Mouse (Mus musculus): ENCODE data around the gene Mical3. TPM values are rescaled to one million over a fixed set of nuclear protein-coding genes. Genes with fewer than 3 reads are reported as not detected.
A peak's percentile ranks its signal among the peaks of the same experiment; 100 is the strongest.
"Not testable (repeated sequence)": the region's sequence is repeated elsewhere in the genome, so short reads cannot be mapped to it uniquely, and the experiment has no call there.

Gene Mical3
- polyA plus RNA-seq, 1 experiment from 2014 or later = 9.8 TPM

DNA sequence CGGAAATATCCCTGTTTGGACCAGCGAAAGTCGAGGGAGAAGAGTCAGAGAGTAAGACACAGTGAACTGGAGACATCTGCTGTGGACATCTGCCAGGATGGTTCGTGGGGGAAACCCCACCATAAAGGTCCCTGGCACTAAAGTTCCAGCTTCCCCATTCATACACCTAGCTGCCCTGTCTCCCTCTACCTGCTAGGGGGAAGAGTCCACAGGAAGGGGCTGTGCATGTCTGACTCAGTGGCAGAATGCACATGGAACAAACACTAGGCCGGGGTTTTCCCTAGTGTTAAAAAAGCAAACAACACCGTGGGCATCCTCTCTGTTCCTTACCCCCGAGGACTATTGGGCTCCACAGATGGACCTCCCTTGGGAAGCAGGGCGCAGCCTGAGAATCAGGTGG, 217.0 kb downstream of the Mical3 start:
- no peak for DNase-seq (ENCODE audit: low spot score)
- Histone ChIP-seq H3K9me3 (replicated peaks) (no peaks in the 10 kb centered on the region), H3K4me3 (no peak overlapping the region), H3K27ac (no peak overlapping the region), H3K4me1 (peaks cover 20% of the 10 kb centered on the region), H3K27me3 (ENCODE audit: low read depth, poor library complexity, severe bottlenecking) (peaks cover 21% of the 10 kb centered on the region), H3K36me3 (no peaks in the 10 kb centered on the region)
- 86% methylated on average over 8 of the region's 8 CpGs for WGBS

DNA sequence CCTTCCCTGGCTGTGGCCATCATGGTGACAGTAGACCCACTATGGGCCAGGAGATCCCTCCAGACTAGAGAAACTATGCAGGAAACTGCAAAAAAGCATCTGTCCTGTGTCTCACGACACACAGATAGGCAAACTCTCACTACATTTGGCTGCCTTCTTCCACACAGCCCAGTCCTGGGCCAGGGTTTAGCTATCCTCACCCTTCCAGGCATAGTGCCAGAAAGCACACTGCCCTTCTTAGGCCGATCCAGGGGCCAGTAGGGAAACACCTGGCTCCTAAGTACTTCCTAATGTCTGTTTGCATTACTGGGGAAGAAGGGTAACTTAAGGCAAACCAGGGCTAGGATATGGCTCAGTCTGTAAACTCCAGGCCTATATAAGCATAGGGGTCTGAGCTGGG, 217.9 kb downstream of the Mical3 start:
- Histone ChIP-seq H3K4me1 (peaks cover 20% of the 10 kb centered on the region), H3K27ac (no peak overlapping the region), H3K4me3 (no peak overlapping the region), H3K36me3 (no peaks in the 10 kb centered on the region), H3K27me3 (ENCODE audit: low read depth, poor library complexity, severe bottlenecking) (peaks cover 21% of the 10 kb centered on the region), H3K9me3 (replicated peaks) (no peaks in the 10 kb centered on the region)
- no peak for DNase-seq (ENCODE audit: low spot score)
- WGBS = 65% methylated on average over 2 of the region's 2 CpGs

DNA sequence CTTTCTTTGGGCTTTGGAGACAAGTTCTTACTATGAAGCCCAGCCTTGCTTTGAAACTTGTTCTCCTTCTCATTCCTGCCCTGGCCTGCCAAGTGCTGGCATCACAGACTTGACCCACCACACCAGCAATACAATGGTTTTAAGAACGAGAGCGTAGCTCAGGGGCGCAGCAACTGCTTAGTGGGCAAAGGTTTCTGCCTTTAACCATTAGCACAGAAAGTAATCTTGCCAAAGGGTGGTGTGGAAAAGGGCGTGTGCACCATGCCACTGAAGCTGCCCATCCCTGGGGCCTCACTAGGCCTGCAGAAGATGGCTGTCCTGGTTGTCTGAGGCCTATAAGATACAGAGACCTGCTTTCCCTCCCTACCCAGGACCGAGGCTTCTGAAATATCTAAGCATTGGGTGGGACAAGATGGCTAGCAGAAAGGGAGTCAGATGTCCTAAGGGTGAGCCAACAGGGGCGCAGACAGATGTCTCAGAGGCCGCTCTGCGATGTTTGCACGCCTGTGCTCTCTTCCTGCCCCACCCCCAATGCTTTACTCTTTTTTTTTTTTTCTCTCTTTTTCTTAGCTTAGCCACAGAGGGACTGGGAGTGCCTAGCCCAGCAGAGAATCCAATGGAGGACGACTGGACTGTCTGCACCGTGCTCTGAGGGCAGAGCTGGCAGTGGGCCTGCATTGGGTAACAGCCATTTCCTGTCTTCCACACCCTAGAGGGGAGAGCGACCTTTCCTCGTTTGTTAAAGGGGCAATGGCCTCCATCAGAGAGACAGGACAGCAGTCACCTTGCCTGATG, 219.4 kb downstream of the Mical3 start:
- no peaks in the 10 kb centered on the region for H3K36me3 ChIP-seq
- H3K27me3 ChIP-seq (ENCODE audit: low read depth, poor library complexity, severe bottlenecking) = peaks cover 21% of the 10 kb centered on the region
- no peak overlapping the region for H3K27ac ChIP-seq
- 83% methylated on average over 13 of the region's 13 CpGs for WGBS
- H3K4me3 ChIP-seq = no peak overlapping the region
- no peaks in the 10 kb centered on the region for H3K9me3 ChIP-seq (replicated peaks)
- H3K4me1 ChIP-seq = peaks cover 17% of the 10 kb centered on the region
- no peak for DNase-seq (ENCODE audit: low spot score)

DNA sequence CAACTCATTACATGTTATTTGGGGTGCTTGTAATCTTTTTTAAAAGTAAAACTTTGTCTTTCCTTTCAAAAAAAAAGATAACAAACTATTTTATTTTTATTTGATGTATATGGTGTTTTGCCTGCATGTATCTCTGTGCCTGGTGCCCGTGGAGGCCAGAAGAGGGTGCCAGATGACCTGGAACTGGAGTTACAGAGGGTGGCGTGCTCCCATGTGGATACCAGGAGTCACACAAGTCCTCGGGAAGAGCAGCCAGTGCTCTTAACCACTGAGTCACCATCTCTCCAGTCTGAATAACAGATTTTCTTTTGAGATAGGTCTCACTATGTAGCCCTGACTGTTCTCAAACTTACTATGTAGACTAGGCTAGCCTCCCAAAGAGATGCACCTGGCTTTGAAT, 221.3 kb downstream of the Mical3 start:
- H3K27ac ChIP-seq = no peak overlapping the region
- peaks cover 2% of the 10 kb centered on the region; the same call in 1 of the 2 replicates for H3K27me3 ChIP-seq (ENCODE audit: low read depth, poor library complexity, severe bottlenecking)
- H3K9me3 ChIP-seq (replicated peaks) = no peaks in the 10 kb centered on the region
- H3K4me3 ChIP-seq = no peak overlapping the region
- DNase-seq (ENCODE audit: low spot score) = no peak
- 81% methylated on average over 3 of the region's 3 CpGs for WGBS
- no peaks in the 10 kb centered on the region for H3K36me3 ChIP-seq
- 0 out of 2 replicates have a peak, but pooled peaks cover 3% of the 10 kb centered on the region for H3K4me1 ChIP-seq

DNA sequence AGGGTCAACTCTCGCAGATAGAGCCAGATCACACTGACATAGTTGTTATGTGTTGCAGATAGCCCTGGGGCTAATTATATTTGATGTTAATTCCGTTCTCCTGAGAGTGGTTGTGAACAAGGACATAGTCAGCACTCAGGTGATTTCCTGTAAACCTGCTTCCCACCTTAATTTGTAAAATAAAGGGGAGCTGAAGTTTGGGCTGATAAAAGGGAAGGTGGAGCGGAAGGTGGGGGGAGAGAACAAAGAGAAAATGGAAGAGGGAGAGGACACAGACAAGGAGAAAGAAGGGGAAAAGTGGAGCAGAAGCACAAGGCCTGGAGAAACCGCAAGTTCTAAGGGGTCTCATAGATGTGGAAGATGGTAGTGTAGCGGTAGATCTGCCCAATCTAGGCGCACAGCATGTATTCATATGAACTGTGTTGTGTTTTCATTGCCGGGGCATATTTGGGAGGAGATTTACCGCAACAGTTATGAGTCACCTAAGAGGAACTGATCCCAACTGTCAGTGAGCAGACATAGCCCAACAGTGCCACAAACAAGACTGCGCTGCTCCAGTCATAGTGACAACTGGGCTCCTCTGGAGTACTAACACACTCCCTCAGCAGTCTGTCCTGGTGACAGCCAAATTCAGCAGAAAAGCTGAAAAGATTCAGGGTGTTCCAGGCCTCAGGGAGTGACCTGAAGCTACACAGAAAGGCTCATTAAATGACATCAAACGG, 222.8 kb downstream of the Mical3 start:
- H3K36me3 ChIP-seq; H3K27ac ChIP-seq; H3K27me3 ChIP-seq (ENCODE audit: low read depth, poor library complexity, severe bottlenecking); DNase-seq (ENCODE audit: low spot score); H3K4me3 ChIP-seq; H3K9me3 ChIP-seq (replicated peaks); H3K4me1 ChIP-seq: not testable (repeated sequence)
- 93% methylated on average over 10 of the region's 10 CpGs for WGBS

DNA sequence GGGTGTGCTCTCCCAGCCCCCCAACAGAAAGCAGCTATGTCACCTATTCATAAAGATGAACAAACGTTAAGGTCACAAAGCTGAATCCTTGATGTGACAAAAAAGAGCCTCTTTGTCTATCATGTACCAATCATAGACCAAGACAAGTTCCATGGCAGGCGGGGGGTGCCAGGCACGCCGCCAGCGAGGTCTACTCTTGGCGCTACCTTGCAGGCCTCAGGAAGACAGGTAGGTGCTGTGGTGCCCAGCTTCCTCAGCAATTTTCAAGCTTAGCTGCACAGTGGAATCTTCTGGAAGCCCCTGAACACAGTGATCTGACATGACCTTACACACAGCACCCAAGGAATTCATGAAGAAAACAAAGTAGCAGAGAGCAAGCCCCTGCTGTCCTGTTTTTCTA, 224.3 kb downstream of the Mical3 start:
- H3K4me1 ChIP-seq = no peaks in the 10 kb centered on the region
- H3K36me3 ChIP-seq = no peaks in the 10 kb centered on the region
- 92% methylated on average over 6 of the region's 6 CpGs for WGBS
- H3K9me3 ChIP-seq (replicated peaks) = no peaks in the 10 kb centered on the region
- no peak for DNase-seq (ENCODE audit: low spot score)
- no peak overlapping the region for H3K27ac ChIP-seq
- H3K4me3 ChIP-seq = no peak overlapping the region
- no peaks in the 10 kb centered on the region for H3K27me3 ChIP-seq (ENCODE audit: low read depth, poor library complexity, severe bottlenecking)

DNA sequence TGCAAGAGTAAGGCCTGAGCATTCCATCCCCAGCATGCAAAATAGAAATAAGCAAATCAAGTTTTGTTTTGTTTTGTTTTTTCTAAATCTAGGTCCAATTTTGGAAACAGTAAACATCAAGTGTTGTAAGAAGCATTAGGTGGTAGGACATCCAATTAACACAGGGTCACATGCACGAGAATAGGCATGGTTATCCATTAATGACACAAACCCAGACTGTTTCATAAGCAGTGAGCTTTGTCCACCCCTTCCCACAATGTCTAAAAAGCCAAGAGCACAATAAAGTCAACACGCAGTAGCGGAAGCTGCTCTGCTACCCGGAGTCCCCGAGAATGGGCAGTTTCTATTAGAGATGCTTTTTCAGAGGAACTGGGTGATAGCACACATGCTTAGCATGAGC, 225.7 kb downstream of the Mical3 start:
- WGBS = 90% methylated on average over 5 of the region's 5 CpGs

DNA sequence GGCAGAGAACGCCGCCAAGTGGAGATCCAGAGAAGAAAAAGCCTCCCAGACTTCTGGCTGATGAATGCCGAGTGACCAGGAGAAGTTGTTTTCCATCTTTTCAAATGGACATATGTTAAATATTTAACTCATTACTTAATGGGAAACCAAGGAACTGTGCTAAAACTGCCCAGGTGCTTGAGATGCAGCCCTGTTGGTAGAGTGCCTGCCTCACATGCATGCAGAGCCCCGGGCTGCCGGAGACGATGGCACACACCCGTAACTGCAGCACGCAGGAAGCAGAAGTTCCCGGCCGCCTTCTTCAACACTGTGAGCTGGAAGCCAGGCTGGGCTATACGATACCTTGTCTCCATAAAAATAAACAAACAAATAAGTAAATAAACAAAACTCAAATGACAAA, 226.8 kb downstream of the Mical3 start:
- Histone ChIP-seq H3K27me3 (ENCODE audit: low read depth, poor library complexity, severe bottlenecking) (no peaks in the 10 kb centered on the region), H3K27ac (no peak overlapping the region), H3K36me3 (no peaks in the 10 kb centered on the region), H3K4me3 (no peak overlapping the region), H3K9me3 (replicated peaks) (no peaks in the 10 kb centered on the region), H3K4me1 (no peaks in the 10 kb centered on the region)
- DNase-seq (ENCODE audit: low spot score) = no peak
- WGBS = 90% methylated on average over 11 of the region's 11 CpGs

More for the DNA sequence above, 225.7 kb downstream of the Mical3 start:
- H3K36me3 ChIP-seq = no peaks in the 10 kb centered on the region
- no peak overlapping the region for H3K4me3 ChIP-seq
- no peaks in the 10 kb centered on the region for H3K9me3 ChIP-seq (replicated peaks)
- no peaks in the 10 kb centered on the region for H3K4me1 ChIP-seq
- no peak for DNase-seq (ENCODE audit: low spot score)
- H3K27me3 ChIP-seq (ENCODE audit: low read depth, poor library complexity, severe bottlenecking) = no peaks in the 10 kb centered on the region
- H3K27ac ChIP-seq = no peak overlapping the region

DNA sequence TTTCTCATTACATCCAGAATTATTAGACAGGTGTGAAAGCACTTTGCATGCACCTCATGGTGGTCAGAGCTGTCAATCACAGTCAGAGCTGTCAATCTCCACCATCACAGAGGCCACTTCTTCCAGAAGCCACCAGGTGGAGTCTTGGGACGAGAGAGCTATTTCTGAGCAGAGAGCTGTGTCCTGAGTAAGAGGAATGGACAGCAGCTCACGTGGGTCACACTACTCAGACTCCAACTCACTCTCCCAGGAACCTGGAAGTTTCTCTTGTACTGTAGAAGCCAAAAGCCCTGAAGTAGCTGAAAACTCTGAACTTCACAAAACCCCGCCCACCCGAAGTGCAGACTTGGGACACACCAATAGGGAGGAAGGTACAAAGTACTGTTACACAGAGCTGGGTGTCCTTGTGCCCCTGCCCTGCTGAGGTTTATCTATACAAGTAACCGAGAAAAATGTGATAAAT, 227.3 kb downstream of the Mical3 start:
- Histone ChIP-seq H3K9me3 (replicated peaks) (no peaks in the 10 kb centered on the region), H3K4me3 (no peak overlapping the region), H3K36me3 (no peaks in the 10 kb centered on the region), H3K27me3 (ENCODE audit: low read depth, poor library complexity, severe bottlenecking) (no peaks in the 10 kb centered on the region), H3K27ac (no peak overlapping the region), H3K4me1 (no peaks in the 10 kb centered on the region)
- WGBS = 60% methylated on average over 5 of the region's 5 CpGs
- DNase-seq (ENCODE audit: low spot score) = peak; percentile 43

DNA sequence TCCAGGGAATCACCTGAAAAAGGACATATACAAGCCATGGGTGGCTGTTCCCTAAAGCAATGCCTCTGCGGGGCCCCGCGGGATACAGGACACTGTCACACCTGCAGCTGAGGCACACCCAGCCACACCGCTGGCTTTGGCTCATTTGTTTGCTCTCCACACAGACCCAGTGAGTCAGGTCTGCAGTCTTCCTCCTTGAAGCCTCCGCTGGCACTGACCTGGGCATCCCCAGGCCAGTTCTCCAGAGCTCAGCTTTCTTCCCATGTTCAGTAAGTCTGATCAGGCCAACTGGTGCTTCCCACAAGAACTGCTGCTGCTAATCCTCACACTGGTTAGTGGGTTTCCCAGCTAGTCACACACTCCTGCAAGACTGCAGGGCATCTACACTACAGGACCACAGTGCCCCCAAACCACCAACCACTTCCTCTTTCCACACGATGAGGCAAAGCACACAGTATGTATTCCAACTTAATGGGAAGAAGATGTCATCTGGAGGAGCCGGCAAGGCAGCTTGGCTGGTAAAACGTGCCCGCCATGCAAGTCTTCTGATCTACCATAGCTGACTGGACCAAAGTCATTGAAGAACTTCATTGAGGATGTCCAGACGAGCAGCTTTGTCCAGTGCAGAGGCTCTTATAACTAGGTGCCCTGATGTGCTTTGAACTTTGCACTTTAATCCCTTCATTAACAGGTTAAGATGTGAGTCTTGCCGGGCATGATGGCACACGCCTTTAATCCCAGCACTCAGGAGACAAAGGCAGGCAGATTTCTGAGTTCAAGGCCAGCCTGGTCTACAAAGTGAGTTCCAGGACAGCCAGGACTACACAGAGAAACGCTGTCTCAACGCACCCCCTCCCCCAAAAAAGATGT, 228.8 kb downstream of the Mical3 start:
- Histone ChIP-seq H3K27me3 (ENCODE audit: low read depth, poor library complexity, severe bottlenecking) (no peaks in the 10 kb centered on the region), H3K9me3 (replicated peaks) (no peaks in the 10 kb centered on the region), H3K36me3 (no peaks in the 10 kb centered on the region), H3K4me1 (no peaks in the 10 kb centered on the region; the same call in 1 of the 2 replicates), H3K27ac (no peak overlapping the region), H3K4me3 (no peak overlapping the region)
- no peak for DNase-seq (ENCODE audit: low spot score)
- WGBS = 89% methylated on average over 14 of the region's 14 CpGs

DNA sequence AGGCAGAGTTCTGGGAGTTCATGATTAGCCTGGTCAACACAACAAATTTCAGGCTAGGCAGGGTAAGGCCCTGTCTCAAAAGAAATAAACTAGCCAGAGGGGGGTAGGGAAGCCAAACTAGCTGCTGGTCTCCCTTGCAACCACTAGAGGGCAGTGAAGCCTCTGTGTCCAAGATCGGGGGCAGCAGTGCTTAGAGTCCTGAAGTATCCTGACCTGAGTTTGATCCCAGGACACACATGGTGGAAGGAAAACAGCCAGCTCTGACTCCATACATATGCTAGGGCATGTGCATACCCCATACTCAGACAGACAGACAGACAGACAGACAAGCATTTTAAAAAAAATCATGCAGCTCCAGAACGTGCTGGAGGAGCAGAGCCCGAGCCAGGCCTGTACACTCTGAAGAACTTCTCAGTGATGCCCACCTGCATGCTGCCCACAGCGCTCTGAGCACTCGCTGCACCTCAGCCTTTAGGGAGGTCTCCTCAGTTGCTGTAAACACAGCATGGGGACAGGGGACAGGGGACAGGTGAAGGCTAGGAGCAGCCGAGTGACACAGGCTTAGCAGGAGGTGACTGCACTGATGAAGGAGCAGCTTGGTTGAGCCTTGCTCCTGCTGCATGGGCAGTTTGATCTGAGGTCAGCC, 232.5 kb downstream of the Mical3 start:
- Histone ChIP-seq H3K4me3 (no peak overlapping the region), H3K27me3 (ENCODE audit: low read depth, poor library complexity, severe bottlenecking) (no peaks in the 10 kb centered on the region), H3K36me3 (peaks cover 17% of the 10 kb centered on the region), H3K27ac (no peak overlapping the region), H3K4me1 (no peaks in the 10 kb centered on the region; the same call in 1 of the 2 replicates), H3K9me3 (replicated peaks) (no peaks in the 10 kb centered on the region)
- peak; percentile 64 for DNase-seq (ENCODE audit: low spot score)
- 66% methylated on average over 6 of the region's 6 CpGs for WGBS

DNA sequence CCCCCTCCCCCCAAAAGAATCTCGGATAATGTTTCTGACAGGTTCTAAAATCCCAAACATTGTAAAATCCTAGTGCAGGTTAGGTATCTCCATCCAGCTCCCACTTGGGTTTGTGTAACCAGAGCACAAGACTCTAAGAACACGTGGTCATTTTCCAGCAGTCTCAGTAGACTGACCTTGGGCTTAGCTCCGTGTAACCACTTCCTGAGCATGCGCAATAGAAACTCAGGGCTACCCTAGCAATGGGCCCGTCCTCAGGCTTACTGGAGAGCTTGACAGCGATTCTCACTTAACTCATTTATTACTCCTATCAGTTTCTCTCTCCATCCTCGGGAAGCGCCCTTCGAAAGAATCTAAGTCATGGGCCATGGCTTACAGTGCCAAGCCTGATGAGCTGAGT, 236.3 kb downstream of the Mical3 start:
- H3K9me3 ChIP-seq (replicated peaks) = no peaks in the 10 kb centered on the region
- 92% methylated on average over 9 of the region's 9 CpGs for WGBS
- no peak for DNase-seq (ENCODE audit: low spot score)
- peaks cover 53% of the 10 kb centered on the region for H3K36me3 ChIP-seq
- no peak overlapping the region for H3K4me3 ChIP-seq
- H3K27ac ChIP-seq = no peak overlapping the region
- H3K4me1 ChIP-seq = no peaks in the 10 kb centered on the region; the same call in 1 of the 2 replicates
- H3K27me3 ChIP-seq (ENCODE audit: low read depth, poor library complexity, severe bottlenecking) = no peaks in the 10 kb centered on the region

All from limb, embryonic 10.5 days (tissue).